Mouse (Mus musculus) c-Kit-positive CD71-positive TER-119-negative erythroid progenitor cells, embryonic 14.5 days (primary cell): ENCODE data around the gene Grm2.

Experiments used
- DNase-seq: peaks from one replicate; pipeline ENCODE4 v3.0.0-alpha.2; 2013; ENCODE audit warnings: low read depth

Grm2 gene

DNA sequence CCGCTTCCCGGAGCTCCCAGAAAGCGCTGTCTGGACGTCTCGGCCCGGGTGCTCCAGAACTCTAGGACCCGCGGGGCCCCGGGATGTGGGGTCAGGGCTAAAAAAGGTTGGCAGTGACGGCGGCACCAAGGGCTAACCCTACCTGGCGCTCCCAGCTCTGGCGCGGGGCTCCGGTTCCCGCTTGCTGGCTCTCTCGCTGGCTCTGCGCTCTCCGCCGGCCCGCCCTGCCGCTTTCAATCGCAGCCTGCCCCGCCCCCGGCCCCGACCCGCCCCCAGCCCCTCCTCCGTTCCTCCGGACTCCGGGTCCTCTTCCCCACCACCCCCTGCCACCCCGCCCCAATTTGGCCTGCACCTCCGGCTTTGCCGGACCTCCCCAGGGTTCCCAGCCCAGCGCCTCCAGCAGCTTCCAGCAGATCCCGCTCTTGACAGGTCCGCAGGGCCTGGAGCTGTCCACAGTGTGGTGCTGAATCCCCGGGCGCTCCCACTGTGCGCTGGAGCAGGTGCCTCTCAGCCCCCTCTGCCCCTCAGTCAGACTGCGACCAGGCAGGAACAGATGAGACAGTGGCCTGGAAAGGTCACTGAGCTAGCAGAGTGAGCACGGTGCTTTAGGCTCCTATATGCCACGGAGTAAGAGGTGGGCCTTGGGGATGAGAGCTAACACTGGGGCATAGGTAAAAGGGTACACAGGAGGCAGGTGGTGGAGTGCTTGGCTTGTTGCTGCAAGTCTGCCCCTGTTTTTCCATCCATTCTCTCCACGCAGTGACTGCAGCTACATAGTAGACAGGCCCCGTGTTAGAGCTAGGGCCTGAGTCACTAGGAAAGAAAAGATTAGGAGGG lies at the start of gene Grm2:
TSS of gene Grm2 (minus strand) at position 199 of the 837 bp plus-strand sequence.
- peak; percentile 35 for DNase-seq

DNA sequence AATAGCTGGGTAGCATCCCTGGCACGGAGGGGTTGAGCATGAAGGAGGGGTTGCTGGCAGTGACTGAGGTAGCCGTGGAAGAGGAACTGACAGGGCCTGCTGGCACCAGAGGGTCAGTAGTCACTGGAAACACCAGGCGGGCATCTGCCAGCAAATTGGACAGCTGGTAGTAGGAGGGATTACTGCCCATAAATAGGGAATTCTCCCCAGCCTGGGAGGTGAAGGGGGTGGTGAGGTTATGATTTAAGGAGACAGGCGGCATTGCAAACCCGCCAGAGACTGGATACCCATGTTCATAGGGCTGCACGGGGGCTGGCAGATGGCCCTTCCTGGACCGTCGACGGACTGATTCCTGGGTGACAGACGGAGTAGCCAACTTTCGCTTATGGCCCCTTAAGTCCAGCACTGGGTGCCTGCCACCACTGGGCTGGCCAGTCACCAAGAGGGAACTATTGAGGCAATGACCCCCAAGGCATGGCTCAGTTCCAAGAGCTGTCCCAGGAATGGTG lies 37.1 kb upstream of the Grm2 start:
- DNase-seq: no peak

DNA sequence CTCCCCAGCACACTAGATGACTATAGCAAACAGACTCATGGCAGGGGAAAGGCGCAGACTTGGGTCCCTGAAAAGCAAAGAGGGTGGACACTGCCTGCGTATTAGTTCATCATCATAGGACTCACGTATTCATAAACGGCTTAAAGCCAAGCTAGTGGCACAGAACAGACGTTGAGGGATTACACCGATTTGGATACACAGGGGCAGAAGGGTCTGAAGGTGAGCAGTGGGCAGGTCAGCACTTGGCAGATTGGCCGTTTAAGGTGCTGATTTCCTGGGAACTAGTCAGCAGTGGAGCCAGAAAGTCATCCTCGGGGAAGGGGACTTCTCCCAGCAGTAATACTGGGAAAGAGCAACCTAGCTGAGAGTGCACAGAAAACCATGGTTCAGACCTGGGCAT lies 33.0 kb upstream of the Grm2 start:
- no peak for DNase-seq

DNA sequence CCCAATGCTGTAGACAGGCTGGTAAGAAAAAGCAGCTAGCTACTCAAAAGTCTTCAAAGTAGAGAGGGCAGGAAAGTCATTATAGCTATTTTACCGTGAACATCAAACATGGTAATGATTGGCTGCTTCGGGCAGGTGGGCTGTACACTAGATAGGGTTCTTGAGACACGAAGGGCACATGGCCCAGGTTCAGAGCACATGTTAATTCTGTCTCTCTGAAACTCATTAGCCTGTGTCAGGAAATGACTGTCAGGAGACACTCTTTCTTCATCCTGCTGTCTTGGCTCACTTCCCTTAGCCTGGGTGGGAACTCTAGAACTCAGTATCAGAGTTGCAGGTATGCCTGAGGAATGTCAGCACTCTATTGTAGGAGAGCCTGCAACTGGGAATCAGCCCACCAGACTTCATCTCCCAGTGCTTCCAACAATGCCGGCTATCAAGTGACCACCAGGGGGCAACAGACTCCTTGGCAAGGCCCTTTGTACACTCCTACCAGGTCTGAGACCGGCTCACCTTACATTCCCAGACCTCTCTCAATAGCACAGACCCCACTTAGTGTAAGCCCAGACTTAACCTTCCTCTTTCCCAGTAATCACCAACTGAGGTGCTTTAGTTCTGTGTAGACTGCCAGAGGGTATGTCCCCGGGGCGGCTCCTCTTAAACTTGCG lies 31.2 kb upstream of the Grm2 start:
- DNase-seq: peak; percentile 79

DNA sequence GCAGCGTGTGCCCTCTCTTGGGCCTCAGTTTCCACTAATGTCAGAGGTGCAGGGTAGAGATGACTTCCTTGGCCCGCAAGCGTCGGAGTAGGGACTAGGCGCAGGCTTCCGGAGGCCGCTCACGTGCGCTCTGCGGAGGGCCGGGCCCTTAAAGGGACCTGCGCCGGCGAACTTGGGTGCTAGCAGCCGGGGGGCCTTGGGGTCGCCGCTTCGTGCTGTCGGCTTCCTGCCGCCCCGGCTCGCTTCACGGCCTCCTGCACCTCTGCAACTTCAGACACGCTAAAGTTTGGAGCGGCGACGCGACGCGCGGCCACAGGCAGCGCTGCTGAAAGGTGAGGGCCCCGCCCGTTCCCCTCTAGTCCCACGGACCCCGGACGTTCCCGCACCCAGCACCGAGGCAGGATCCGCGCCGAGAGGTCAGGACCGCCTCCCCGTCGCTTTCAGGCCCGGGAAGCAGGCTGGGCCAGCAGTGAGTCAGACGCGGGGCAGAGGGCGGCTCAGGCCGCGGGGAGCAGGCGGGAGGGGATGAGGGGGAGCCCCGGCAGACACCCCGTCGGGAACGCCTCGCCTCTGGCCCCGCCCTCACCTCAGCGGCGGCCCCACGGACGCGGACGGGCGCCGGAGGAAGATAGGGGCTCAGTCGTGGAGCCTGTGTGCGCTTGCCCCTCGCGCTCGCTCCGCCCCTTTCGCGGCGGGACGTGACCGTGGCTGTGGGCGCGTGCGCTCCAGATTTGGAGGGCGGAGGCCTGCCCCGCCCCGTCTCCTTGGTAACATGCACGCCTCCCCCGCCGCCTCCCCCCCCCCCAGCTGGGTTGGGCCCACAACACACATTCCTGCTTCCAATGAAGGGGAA lies 29.6 kb upstream of the Grm2 start, which contains the start of gene Tex264:
TSS of gene Tex264 (minus strand) at position 679 of the 853 bp plus-strand sequence.
- DNase-seq: peak; percentile 47

DNA sequence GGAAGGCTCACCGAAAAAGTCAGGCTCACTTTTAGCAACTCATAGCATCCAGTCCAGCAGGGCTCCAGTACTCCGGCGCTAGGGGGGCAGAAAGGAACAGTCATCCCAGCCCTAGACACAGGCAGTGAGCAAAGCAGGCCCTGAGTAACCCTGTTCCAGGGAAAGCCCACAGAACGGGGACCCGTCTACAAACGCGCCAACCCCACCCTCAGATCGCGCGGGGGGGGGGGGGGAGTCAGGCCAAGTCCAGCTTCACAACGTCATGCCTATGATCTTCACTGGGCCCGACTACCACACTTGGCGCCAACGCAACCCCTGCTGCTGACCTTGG lies 29.0 kb upstream of the Grm2 start:
- DNase-seq: no peak

DNA sequence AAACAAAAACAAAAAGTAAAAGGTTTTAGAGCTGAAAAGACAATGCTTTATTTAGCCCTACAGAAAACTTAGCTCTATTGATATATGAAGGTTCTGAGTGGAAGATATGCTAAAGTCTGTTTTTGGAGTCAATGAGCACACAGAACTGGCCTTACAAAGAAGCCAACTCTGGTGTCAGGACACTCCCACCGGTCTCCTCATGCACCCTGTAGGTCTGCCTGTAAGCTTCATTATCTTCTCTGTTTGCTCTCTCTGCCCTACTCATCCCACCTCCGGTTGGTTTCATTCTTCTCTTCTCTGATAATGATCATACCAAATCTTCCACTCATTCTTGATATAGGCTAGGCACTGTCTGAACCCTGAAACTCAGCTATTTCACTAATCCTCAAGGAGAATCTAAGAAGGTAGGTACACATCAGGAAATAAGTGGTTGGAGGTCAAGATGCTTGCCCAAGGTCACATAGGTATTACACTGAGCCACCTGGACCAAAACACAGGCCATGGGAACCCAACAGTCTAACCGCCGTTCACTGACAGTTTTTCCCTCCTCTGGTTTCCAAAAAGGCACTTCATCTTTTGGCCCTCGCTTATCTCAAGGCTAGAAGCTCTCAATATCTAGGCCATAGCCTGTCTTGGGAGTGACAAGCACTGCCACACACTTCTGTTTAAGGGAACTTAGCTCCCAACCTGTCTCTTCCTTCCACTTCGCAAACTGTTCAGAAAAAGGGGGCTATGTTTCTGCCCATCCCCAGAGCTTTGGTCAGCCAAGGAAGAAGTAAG lies 28.4 kb upstream of the Grm2 start:
- DNase-seq: no peak

DNA sequence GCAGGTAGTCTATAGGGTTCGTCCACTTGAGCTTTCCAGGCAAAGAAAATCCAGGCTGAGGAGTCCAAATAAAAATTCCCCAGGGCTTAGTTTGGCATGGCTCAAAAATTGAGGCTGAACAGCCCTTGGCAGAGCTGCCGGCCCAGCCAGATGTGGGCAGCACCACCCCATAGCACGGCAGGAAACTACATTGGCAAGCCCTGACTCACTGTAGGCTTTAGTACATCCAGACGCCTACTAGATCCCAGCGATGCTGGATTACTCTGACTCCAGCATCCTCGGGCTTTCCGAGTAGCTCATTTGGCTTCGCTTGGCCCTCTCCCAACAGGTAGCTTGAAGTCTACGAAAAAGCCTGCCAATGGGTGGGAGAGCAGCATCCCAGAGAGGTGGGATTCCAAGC lies 25.1 kb upstream of the Grm2 start:
- DNase-seq: no peak

DNA sequence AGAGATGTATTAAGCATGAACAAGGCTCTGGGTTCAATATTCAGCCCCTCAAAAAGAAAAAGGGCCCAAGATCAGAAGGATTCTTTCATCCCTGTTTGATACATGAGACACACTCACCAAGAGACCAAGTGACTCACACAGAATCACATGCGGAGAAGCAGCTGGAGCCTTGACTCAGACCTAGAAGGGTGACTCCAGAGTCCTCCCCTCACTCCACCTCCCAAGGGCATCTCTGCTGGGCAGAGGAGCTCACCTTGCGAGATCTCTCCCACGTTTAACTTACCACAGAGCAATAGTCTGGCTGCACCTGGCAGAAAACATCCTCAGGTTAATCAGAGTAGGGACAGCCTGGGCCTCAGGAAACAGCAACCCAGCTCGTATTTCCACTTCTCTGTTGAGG lies 22.4 kb upstream of the Grm2 start:
- no peak for DNase-seq

DNA sequence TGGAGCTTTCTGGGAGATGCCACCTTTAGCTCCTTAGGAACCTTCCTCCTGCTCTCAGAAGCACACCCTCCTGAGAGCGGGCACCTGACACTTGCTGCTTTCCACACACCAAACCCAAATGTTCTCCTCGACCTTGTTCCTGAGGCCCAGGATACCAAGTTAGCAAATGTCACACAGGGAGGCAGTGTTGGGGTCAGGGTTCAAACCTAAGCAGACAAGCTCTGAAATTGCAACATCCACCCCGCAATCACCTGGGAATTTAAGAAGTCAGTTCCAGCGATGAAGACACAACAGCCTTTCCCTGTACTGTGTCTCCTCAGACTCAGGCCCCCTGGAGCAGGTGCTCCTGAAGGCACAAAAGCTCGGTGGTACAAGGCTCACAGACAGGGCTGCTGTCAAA lies 21.8 kb upstream of the Grm2 start:
- DNase-seq: no peak

DNA sequence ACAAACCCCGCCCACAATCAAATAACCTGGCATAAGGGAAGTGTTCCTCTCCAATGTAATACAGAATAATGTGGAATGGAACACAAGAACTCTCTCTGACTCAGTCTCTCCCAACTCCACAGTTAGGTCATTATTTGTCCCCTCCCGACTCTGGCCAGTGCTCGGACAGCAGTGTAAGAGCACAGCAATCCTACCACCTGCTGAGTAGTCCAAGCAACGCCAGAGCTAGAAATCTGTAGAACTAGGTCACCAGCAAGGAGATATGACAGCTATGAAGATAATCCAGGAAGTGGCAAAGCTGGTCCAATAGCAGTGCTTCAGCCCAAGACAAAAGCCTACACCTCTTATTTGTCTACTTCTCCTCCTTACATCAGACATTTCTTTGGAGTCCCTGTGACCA lies 20.7 kb upstream of the Grm2 start:
- DNase-seq: no peak

DNA sequence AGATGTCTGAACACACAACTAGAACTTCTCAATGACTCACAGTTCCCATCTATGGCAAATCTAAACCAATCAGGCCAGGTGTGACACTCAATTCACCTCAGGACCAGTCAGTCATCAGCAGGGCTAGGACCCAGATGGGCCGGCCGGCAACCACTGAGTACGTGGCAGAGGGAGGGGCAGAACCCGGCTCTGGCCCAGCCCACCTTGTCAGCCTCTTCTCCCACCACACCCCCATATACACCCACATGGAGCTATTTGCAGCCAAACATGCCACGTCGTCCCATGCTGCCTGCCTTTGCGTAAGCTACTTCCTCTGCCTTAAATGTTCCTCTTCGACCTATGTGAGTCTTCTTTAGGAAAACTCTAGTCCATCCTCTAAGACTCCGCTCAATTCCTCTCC lies 20.1 kb upstream of the Grm2 start:
- no peak for DNase-seq

DNA sequence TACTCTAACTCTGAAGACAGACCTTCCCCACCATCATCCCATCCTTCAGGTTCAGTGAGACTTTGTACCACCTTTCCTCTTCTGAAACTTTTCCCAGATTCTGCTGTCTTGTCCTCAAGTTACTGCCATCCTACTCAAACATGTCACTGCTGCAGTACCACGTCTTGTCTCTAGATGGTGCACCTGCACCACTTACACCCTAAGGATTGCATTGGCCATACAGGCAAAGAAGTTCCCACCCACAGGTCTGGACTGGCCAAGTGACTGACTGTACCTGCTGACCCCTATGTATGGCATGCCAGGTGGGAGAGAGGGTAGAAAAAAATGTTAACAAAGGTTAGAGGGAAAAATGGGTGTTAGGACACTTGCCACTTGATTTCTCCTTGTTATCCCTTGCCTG lies 19.6 kb upstream of the Grm2 start:
- DNase-seq: peak; percentile 71

DNA sequence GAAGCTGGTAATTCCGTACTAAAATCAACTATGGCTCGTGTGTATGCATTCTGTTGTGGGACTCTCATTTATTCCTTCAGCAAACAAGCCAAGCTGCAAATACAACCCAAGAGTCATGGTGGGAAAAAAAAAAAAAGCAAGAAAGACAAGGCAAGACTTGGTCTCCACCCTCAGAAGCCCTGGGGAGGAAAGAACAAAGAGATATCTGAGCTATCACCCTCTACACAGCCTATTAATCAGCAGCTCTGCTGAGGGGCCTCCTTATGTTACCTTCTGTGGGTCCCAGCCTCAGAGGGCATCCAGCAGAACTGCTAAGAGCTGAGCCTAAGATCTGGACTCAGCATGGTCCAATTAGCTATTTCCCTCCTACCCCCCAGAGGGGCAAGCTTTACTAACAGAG lies 18.0 kb upstream of the Grm2 start:
- no peak for DNase-seq

DNA sequence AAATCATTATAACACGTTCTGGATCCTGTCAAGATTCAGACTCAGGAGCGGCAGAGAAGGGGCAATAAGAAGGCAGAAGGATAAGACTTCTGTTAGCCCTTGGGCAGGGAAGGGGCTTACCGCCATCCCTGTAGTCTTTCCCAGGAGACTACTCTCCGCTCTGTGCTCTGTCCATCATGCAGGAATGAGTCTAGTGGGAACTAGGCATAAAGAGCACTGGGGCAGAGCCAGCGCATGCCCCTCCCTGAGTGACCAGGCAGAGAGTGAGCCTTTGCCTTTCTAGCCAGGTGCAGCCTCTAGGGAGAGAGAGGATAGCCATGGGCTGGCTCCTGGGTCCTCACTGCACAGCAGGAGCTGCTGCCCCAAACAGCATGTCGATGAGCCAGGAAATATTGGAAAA lies 9.0 kb upstream of the Grm2 start:
- no peak for DNase-seq

DNA sequence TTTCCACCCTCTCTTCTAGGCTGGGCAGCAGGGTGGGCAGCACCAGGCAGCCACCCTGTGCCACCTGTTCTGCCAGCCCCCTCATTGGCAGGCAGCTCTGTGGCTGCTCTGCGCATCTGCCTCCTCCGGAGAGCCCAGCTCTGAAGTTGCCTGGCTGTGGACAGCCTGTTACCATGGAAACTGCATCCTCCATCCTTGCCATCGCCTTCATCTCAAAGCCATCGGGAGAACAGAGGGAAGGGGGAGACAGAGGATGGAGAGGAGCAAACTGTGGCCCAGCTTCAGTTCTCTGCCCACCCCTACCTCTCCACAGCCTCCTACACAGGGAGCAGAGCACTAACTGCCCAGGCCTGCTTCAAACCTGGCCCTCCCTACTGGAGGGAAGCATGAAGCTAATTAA lies 8.6 kb upstream of the Grm2 start:
- no peak for DNase-seq

DNA sequence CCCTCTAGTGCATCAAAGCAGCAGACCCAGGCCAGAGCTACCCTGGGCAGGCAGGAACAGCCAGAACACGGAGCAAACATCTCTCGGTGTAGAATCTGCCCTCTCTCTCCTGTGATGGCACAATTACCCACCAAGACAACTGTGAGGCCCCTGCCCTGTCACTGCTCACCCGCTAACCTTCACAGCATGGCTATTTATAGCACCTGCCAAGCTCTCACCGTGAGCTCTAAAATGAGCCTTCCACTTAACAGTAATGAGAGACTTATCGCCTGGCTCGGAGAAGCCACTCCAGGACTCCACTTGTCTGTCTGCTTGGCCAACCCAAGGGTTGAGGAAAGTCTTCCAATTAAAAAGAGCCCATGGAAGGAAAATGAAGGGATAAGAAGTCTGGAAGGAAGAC lies 7.3 kb upstream of the Grm2 start:
- DNase-seq: no peak

DNA sequence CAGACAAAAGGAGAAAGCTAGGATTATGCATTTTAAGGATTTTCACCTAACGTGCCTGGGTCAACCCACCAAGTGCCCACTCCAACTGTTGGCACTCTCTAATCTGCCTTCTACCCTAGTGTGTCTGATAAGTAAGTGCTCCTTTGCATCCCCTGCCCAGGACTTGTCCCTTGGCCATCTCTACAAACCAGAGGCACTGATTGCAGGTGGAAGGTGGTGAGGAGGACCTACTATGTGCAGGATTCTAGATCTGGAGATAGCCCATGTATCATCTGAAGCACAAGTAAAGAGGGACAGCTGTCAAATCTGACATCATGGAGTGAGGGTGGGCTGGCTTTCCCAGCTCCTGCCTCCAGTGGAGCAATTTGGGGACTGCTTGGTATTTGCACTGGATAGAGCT lies 4.1 kb upstream of the Grm2 start:
- no peak for DNase-seq

DNA sequence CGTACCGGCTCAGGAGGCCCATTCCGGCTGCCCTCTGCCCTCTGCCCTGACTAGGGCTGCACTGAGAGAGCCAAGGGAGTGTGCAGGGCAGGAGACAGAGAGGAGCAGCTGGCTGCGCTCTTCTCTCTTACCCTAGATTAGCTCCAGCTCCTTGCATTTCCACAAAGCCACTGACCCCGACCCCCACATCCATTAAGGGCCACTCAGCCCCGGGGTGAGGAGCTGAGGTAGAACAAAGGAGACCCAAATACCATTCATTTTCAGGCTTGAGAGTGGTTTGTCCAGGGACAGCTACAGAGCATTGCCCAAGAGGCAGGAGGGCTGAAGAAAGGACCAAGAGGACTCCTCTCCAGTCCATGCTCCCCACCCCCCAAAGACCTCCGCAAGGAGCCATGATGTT lies 3.6 kb upstream of the Grm2 start:
- DNase-seq: no peak

DNA sequence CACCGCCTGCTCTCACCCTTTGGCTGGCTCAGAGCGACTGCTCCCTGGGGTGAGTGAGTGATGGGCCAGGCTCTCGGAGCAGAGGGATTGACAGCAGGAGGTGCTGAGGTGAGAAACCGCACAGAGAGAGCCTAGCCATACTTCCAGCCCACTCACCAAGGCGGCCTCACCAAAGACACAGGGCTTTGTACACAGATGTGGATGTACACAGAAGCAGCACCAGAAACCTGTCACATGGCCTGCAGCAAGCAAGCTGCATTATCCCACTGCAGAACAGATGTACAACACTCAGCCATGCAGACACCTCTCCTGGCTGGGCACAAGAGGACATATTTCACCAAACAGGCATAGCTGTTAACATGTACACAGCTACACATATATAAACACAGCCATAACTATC lies 1.7 kb upstream of the Grm2 start:
- no peak for DNase-seq

DNA sequence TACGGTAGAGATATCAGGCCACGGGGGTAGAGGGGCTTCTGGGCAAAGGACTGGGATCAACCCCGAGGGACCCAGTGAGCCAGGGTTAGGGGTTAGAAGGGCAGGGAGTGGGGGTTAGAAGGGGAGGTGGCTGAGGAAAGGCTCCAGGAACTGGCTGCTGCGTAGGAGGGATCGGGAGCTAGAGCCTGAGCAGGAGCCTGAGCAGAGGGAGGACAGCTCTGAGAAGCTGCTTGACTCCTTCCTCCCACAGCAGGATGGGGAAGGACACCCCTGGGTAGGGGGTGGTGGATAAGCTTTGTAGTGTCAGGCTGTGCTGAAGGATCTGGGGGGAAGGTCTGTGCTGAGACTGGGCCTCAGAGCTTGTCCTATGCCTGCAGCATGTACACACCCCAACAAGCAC lies 938 bp upstream of the Grm2 start:
- no peak for DNase-seq

DNA sequence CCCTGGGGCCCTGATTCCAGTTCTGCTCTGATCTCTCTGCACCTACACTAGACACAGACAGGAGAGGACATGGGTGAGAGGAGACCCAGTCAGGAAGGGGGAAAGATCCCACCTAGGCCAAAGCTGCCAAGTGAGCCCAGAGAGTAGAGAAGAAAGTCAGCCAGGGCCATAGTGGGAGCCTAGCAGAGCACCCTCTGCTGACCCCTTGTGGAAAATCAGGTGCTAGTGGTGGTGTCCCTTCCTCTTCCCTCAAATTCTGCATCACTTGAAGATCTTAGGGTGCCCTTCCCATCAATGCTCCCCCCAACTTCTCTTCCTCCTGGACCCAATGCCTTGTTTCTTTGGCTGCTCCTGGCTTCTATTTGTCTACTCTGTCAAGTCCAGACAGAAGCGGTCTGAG lies 3.2 kb downstream of the Grm2 start:
- DNase-seq: no peak
